Mouse (Mus musculus) Muller cell, postnatal 12 days (primary cell): ENCODE results near the gene Zbtb7b.

Experiments
- DNase-seq: peaks from one replicate; pipeline ENCODE4 v3.0.0-alpha.2; 2015; ENCODE audit errors: inconsistent ontology term

The Zbtb7b gene

DNA sequence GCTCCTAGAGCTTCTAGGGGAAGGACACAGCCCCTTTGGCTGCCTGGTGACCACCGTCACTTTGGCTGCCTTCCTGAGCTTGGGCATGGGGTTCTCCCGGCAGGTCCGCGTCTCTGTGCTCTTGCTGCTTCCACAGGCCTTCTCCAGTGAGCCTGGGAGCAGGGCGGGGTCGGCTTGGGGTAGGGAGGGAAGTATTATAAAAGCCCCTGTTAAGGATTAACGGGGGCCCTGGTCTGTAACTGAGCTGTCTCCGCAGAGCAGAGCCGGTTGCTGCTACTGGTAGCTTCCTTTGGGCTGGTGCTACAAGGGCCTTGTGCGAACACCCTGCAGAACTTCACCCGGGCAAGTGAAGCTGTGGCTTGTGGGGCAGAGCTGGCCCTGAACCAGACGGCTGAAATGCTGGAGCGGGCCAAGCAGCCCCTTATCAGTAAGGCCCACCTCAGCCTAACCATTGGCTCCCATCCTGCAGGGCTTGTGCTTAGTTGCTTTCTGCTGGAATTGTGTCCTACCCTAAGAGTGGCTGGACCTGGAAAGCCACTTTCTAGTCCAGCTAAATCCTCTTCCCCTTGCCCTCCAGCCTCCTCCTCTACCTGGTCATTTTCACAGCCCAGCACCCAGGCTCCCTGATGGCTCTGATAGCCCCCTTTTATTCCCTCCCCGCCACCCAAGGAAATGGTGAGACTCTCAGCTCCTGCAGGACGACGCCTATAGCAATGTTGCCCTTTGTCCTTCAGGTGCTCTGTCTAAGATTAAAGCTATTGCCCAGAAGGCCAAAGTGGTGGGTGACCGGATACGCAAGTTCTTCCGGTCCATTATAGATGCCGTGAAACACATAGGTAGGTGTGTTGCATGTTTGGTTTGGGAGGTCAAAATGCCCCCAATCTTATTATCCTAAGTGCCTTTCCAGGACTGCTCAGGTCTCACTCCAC, 28.8 kb downstream of the Zbtb7b start:
- no peak for DNase-seq

GRCm38 (mm10) chr3:89365153-89365485, 29.5 kb downstream of the Zbtb7b start, which contains the start of gene Dcst1:
Gene Dcst1 (minus strand): TSS chr3:89365253.
- DNase-seq, result no peak

DNA sequence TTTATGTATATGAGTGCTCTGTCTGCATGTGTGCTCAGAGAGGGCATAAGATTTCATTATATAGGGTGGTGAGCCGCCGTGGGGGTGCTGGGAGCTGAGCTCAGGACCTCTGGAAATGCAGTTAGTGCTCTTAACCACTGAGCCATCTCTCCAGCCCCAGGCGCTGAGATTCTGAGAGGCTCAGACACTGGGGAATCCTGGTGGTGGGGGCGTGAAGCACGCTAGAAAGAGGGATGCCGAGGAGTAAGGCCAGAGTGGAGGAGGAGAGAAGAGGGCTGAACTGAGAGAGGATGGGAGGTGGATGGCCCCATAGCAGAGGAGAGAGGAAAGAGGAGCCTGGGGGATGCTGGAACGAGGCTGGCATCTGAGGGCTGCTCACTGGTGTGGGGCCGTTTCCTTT, 29.9 kb downstream of the Zbtb7b start:
- no peak for DNase-seq

GRCm38 (mm10) chr3:89361675-89362074, 32.9 kb downstream of the Zbtb7b start, which contains the start of gene Dcst2:
Gene Dcst2 (plus strand): TSS chr3:89361975.
- no peak for DNase-seq

DNA sequence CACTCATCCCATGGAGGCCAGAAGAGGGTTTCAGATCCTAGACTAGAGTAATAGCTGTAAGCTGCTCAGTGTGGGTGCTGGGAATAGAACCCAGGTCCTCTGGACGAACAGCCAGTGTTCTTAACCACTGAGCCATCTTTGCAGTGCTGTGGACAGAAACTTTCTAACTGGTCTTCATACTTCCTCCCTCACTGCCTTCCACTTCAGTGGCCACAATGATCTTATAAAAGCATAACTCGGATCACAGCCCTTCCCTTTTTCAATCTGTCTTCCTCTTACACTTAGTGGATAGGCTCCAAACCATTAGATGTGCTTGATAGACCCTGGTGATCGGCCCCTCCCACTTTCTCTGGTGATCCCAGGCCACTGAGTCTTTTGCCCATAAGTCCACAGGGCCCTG, 34.3 kb downstream of the Zbtb7b start:
- no peak for DNase-seq

- DNase-seq, result peak; percentile 84
These were observed 34.9 kb downstream of the Zbtb7b start for GRCm38 (mm10) chr3:89359630-89360029.

- DNase-seq, result no peak
These were observed 38.5 kb downstream of the Zbtb7b start for GRCm38 (mm10) chr3:89356029-89356428.

DNA sequence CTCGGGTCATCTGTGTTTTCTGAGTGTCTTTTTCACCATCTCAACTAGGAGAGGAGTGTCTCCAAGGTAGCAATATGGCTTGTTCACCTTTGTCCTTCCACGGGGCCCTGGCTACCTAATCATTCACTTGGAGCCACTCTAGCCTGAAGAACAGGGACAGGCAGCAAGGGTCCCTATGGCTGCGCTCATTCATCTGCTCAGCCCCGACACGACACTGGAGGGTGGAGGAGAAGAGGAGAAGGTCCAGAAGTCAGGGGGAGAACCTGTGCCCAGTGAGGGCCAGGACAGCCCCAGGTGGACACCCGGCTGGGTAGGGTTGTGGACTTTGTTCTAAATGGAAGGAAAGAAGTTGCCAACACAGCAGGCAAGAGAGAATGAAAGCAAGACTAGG, 39.1 kb downstream of the Zbtb7b start:
- no peak for DNase-seq

- DNase-seq, result peak; percentile 80
These were observed 39.6 kb downstream of the Zbtb7b start for GRCm38 (mm10) chr3:89354816-89355511.

DNA sequence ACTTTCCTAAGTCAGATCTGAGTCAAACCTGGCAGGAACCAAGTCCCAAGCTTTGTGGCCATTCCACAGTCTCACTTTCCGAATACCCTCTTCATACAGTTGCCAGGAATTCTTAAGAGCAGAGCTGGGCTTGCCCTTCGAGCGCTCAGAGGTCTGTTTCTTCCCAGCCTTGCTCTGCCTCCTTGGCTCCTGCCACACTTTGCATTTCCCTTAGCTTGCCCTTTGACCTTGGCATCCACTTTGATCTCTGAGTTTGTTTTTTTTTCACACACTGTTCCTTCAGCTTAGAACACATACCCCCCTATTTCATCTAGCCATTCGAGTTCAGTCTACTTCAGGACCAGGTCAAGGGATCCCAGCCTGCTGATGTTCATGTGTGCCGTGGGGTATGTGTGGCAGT, 43.3 kb downstream of the Zbtb7b start:
- DNase-seq, result no peak

- DNase-seq, result peak; percentile 95
These were observed 44.6 kb downstream of the Zbtb7b start, which contains the start of gene Adam15 for GRCm38 (mm10) chr3:89349869-89350501. Gene Adam15 (minus strand): TSS chr3:89349996.

DNA sequence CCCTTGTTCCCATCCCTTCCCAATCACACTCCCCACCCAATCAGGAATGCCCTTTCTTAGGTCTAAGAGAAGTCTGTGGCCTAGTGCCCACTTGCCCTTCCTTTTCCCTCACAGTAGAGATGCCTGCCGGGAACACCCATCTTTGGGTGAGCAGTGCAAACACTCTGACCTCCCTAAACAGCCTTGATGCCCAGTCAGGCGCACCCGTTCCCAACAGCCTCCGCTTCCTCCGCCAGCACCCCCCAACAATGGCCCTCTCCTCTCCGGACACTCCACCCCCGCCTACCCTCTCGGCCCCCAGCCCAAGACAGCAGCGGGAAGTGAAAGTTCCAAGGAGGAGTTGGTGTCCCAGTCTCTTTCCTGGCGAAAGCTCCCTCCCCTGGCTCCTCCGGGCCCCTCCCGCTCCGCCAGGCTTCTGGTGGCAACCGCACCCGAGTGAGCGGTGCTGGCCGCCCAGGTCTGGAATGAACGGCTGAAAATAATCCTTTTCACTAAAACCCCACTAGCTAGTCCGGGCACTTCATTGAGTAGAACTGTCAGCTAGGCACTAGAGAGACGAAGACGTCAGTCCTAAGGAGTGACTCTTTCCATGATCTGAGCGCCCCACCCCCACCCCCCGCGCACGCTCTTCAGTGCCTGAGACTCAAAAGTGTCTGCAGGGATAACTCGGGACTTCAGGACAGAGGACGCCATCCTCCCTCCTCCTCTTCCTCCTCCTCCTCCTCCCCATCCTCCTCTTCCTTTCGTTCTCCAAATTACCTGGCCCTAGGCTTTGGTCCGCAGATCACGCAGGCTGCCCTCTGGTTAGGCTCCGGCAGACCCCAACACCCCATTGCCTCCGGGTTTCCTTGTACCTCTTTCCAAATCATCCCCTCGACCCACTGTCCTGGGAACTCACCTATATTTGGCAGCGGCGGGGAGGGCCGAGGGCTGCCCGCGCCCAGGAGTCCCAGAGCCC, 45.4 kb downstream of the Zbtb7b start:
- DNase-seq, result peak; percentile 62

GRCm38 (mm10) chr3:89347916-89348315, 46.7 kb downstream of the Zbtb7b start:
- no peak for DNase-seq

DNA sequence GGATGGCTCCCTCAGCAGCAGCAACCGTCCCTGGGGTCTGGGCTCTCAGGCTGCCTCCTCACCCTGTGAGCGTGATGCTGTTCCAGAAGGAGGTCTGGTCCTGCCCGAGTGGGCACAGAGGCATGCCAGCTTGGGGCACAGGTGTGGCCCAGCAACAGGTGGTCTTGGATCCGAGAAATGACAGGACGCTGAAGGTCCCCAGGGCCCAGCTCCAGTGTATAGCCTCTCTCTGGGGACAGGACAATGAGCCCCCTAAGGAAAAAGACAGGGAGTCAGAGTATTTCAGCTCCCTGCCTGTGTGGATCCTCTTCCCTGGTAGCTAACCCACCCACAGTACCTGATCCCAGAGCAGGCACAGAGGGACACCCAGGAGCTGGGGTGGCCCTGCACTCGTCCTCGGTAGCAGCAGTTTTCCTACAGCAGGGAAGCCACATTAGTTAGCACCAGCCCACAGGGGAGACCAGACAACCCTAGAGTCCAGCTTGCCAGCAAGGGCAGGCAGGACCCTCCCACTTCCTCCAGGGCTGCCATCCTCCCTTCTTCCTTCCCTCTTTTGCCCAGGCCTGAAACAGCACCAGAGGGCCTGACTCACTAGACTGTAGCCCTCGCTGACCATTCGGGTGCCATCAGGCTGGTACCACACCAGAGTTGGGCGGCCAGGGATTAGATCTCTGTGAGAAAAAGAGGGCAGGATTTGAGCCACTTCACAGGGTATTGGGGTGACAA, 47.6 kb downstream of the Zbtb7b start:
- DNase-seq, result no peak

GRCm38 (mm10) chr3:89343279-89343678, 51.3 kb downstream of the Zbtb7b start:
- no peak for DNase-seq

GRCm38 (mm10) chr3:89341794-89342193, 52.8 kb downstream of the Zbtb7b start:
- DNase-seq, result no peak

GRCm38 (mm10) chr3:89340465-89340864, 54.1 kb downstream of the Zbtb7b start:
- peak; percentile 72 for DNase-seq

GRCm38 (mm10) chr3:89339416-89339815, 55.2 kb downstream of the Zbtb7b start:
- peak; percentile 73 for DNase-seq

GRCm38 (mm10) chr3:89337721-89338578, 56.6 kb downstream of the Zbtb7b start, which contains the start of gene Efna4:
Gene Efna4 (minus strand): TSS chr3:89338028.
- DNase-seq, result peak; percentile 86
